Mouse (Mus musculus) CH12.LX (cell line): ENCODE results near the gene Glp1r.

Source experiments
- CTCF ChIP-seq, 2 experiments: IDR thresholded peaks in 1 of 2; conservative IDR thresholded peaks in 1 of 2; 2 replicates each; pipeline ENCODE4 v1.5.1; 2011 to 2012; ENCODE audit warnings: low read depth in 2 of 2, low read length in 2 of 2, improper control_type of control experiment in 1 of 2, inconsistent platforms in 1 of 2, mild to moderate bottlenecking in 1 of 2, moderate library complexity in 1 of 2
- EP300 ChIP-seq: IDR thresholded peaks from 2 replicates; pipeline ENCODE4 v1.6.1; 2011; ENCODE audit warnings: low read length, improper control_type of control experiment
- NRF1 ChIP-seq: IDR thresholded peaks from 2 replicates; pipeline ENCODE4 v1.6.1; 2014; ENCODE audit warnings: low read depth, mild to moderate bottlenecking, inconsistent platforms, low read length, improper control_type of control experiment, moderate library complexity
- POLR2A ChIP-seq: IDR thresholded peaks from 2 replicates; pipeline ENCODE4 v1.6.1; 2011; ENCODE audit warnings: low read depth, mild to moderate bottlenecking, improper control_type of control experiment, low read length
- RCOR1 ChIP-seq: conservative IDR thresholded peaks from 2 replicates; pipeline ENCODE4 v1.6.1; 2012; ENCODE audit warnings: low read depth, mild to moderate bottlenecking, inconsistent platforms, low read length, improper control_type of control experiment
- SMC3 ChIP-seq: IDR thresholded peaks from 2 replicates; pipeline ENCODE4 v1.6.1; 2011; ENCODE audit warnings: low read depth, low read length, improper control_type of control experiment

- TF ChIP-seq RCOR1 (no peak), SMC3 (no peak), POLR2A (no peak), CTCF (conservative IDR thresholded peaks at IDR 0.05 in 1 of 2, IDR thresholded peaks at IDR 0.05 in 1 of 2; ENCODE audit: low read depth in 2 of 2, low read length in 2 of 2) (no peak), NRF1 (no peak), EP300 (no peak)
These were observed 12.6 kb downstream of the Glp1r start for GRCm38 (mm10) chr17:30914264-30914663.
